Mouse (Mus musculus) monocyte, adult 2 months (primary cell): ENCODE data around the gene Alkbh5.
A peak's percentile ranks its signal among the peaks of the same experiment; 100 is the strongest.
"Not testable (repeated sequence)": the region's sequence is repeated elsewhere in the genome, so short reads cannot be mapped to it uniquely, and the experiment has no call there.

Experiments used
- DNase-seq, 2 experiments: peaks; one replicate each; pipeline ENCODE4 v3.0.0; 2022; ENCODE audit warnings: low spot score in 2 of 2, low read depth in 1 of 2

The Alkbh5 gene

DNA sequence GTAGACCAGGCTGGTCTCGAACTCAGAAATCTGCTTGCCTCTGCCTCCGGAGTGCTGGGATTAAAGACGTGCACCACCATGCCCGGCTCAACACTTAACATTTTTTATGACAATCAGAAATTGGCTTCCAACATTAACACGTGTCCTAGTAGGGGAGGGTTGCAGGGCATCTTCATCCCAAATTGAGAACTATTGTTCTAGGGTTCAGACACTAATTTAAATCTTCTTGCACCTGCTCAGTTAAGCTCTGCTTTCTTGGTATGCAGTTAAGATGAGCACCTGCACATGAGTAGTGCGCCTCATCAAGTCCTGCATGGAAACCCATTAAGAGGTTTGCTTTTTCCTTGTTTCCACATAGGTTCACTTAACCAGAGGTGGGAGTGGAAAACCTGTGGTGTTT is 5.7 kb downstream of the Alkbh5 start:
- DNase-seq: no peak

DNA sequence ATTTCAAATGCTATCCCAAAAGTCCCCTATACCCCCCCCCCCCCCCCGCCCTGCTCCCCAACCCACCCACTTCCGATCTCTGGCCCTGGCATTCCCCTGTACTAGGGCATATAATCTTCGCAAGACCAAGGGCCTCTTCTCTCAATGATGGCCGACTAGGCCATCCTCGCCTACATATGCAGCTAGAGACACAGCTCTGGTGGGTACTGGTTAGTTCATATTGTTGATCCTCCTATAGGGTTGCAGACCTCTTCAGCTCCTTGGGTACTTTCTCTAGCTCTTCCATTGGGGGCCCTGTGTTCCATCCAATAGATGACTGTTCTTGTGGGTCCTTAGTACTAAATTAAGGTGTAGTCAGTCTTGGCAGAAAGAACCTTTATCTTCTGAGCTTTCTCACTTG is 7.0 kb downstream of the Alkbh5 start:
- not testable (repeated sequence) for DNase-seq

DNA sequence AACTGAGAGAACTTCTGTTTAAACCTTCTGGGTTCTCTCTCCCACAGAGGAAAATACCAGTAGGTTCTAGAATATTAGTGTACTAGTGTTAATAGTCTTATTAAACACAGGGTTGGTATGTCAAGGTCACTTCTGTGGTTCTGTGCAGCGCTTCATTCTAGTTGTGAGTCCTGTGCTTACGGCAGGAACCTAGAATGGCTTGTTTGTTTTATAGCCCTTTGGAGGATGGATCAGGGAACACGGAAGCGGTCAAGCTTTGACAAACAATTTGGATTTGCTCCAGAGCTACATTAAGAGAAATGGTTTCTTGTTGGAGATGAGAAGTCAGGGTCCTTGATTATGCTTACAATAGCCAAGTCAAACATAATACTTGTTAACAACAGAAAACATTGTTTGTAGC is 9.3 kb downstream of the Alkbh5 start:
- no peak for DNase-seq

DNA sequence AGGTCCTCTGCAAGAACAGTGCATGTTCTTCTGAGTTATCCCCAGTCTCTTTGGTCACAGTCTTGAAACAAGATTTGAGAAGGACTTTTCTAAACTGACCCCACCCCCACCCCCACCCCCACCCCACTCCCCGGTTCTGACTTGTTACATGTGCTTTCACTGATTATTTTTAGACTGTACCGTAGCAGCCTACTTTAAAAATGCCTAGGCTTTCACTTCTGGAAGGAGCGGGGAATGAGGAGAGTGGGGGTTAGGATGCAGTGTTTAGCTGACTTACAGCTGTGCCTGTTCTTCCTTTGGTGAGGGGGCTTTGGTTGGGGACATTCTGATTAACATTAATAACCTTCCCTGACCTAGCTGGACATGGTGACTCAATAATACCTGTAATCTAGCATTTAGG is 11.9 kb downstream of the Alkbh5 start:
- no peak for DNase-seq

DNA sequence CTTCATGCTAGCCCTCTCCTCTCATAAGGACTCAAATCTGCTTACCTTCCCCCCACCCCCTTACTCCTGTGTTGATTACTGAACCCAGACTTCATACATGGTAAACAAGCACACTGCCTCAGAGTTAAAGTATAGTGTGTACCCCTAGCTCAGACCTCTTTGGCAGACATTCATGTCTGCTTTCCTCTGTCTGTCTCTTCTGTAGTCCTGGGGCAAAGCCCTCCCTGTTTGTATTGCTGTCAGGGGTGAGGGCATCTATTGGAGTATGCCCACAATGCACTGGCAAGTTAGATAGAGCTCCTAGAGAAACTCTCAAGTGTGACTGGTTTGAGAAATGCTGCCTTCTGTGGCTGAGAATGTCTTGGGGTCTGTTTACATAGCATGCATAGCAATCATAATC is 16.9 kb downstream of the Alkbh5 start:
- DNase-seq: no peak

DNA sequence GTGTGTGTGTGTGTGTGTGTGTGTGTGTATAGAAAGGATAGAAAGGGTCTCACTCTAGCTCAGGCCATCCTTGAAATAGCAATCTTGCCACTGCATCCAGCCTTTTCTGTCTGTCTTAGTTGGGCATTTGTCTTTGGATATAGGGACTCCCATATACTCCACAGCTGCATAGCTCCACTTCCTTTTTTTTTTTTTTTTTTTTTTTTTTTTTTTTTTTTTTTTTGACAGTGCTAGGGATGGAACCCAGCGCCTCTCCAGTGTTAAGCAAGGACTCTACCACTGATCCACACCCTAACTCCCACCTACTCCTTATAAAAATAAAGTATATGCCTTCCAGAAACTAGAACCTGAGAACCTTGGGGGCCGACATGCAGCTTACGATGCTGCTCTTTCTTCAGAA is 21.5 kb downstream of the Alkbh5 start:
- no peak for DNase-seq

DNA sequence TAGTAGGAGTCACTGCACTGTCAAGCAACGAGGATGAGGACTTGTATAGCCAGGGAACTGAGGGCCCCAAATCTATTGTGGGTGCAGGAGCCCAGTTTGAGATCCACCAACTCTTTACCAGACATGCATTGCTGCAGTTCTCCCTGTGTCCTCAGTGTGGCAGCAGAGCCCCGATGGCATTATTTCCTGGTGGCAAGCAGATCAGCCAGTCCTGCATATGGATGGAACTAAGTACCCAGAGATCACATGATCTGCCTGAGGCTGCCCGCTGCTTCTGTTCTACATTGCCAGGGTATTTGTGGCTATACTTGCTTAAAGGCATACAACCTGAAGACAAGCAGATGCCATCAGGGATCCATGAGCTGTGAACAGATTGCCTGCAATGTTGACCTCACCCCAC is 23.2 kb downstream of the Alkbh5 start:
- peak; percentile 9 to 37 for DNase-seq

DNA sequence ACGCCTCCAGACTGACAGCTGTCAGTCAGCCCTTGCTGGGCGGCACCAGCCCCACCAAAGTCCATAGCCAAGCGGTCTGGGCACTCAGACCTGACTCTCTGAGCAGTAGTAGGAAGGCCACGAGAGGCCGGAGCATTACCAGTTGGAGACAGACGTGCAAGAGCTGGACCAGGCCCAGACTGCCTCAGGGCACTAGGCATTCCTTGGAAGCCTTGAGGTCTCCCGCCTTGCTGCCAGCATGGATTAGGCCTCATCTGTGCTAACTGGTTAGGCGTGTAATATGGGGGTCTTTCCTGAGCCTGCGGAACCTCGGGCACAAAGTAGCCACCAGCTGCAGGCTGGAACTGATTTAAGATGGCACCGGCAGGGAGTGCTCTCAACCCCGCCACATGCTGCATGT is 37.8 kb downstream of the Alkbh5 start:
- DNase-seq: not testable (repeated sequence)
